Mouse (Mus musculus) cerebellum, adult 9-11 months (tissue): ENCODE measurements around the gene Safb.

Experiments used
- DNase-seq: peaks from one replicate; pipeline ENCODE4 v3.0.0; 2022

Gene Safb

DNA sequence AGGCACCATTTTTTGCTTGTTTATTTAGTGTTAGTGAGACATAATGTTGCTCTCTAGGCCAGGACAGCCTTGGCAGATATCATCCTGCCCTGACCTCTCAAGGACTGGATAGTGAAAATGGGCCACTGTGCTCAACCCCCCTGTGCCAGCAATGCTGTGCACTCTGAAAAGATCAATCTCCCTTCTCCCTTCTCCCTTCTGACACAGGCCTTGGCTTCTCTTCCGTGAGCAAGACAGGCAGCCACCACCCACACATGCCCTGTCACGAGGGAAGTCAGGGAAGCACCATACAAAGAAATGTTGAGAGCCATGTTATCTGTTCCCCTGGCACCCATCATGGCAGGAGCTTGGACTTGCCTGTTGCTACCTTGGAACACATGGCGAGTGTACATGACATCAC lies 70.7 kb downstream of the Safb start:
- DNase-seq: no peak
